ENCODE assay signal across 10 mouse cellular contexts in the genomic region with DNA sequence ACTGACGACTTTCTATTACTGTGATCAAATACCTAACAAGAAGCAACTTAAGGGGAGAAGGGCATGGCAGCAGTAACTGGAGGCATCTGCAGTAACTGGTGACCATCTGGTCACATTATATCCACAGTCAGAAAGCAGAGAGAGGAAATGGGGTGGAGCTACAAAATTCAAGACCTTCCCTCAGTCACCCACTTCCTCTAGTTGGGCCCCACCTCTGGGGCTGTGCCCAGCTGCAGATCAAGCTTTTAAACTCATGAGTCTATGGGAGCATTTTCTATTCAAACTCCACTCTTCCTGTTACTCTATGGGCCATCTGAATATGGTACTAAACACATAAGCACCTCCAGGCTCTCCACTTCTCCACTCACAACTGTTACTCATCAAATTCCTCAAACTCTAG. TPM values are rescaled to one million over a fixed set of nuclear protein-coding genes. Genes with fewer than 3 reads are reported as not detected.
DNase-seq lines count a peak whose midpoint lies in the region; ATAC-seq lines count a peak whose summit lies in the region.
"Had no signal": no experiment of that assay in that cellular context is flagged by ENCODE, and none has a peak within 500 bp of the region (broad histone marks: within the 10 kb centered on the region; RNA-seq: fewer than 3 reads in every experiment).

No protein-coding gene starts in this region.

- H3K27ac ChIP-seq in heart, embryonic 16.5 days (ENCODE audit: low read length): no peak overlapping the region
- H3K27ac ChIP-seq in embryonic facial prominence, embryonic 10.5 days (replicated peaks): no peak overlapping the region
- no peak overlapping the region for H3K27ac ChIP-seq in hindbrain, embryonic 14.5 days
- H3K27ac ChIP-seq in midbrain, embryonic 15.5 days: no peak overlapping the region

- H3K36me3 ChIP-seq in heart, embryonic 16.5 days (ENCODE audit: control insufficient read depth, insufficient read depth): peaks cover 12% of the 10 kb centered on the region
- peaks cover 62% of the 10 kb centered on the region for H3K36me3 ChIP-seq in embryonic facial prominence, embryonic 10.5 days (replicated peaks)
- no peaks in the 10 kb centered on the region; the same call in 1 of the 2 replicates for H3K36me3 ChIP-seq in hindbrain, embryonic 14.5 days (replicated peaks; ENCODE audit: control insufficient read depth, insufficient read depth)
- no peaks in the 10 kb centered on the region for H3K36me3 ChIP-seq in midbrain, embryonic 15.5 days (replicated peaks)

- intact Hi-C loops in heart, postnatal 14 days (cut with DNase I): loop anchor here (5.0 to 10.0 kb wide), 5 partner anchors 109 to 364 kb away; no protein-coding TSS in a partner anchor

- WGBS in heart, embryonic 16.5 days: 59% methylated on average over 1 of the region's 1 CpGs
- WGBS in embryonic facial prominence, embryonic 10.5 days: 57% methylated on average over 1 of the region's 1 CpGs
- WGBS in hindbrain, embryonic 14.5 days: 58% methylated on average over 1 of the region's 1 CpGs
- WGBS in midbrain, embryonic 15.5 days: 68% methylated on average over 1 of the region's 1 CpGs

- ATAC-seq in heart, embryonic 16.5 days (replicated peaks; ENCODE audit: extremely low read depth, insufficient read depth, low FRiP score): no peak
- ATAC-seq in hindbrain, embryonic 14.5 days (ENCODE audit: low FRiP score): no peak
- no peak for ATAC-seq in midbrain, embryonic 15.5 days (replicated peaks)
- no peak for ATAC-seq in monocyte, adult 5-6 weeks (replicated peaks; ENCODE audit: insufficient number of reproducible peaks, low FRiP score, low TSS enrichment, poor library complexity, severe bottlenecking)

- H3K4me1 ChIP-seq in heart, embryonic 16.5 days (ENCODE audit: control insufficient read depth, insufficient read depth, low read length): peaks cover 37% of the 10 kb centered on the region
- H3K4me1 ChIP-seq in embryonic facial prominence, embryonic 10.5 days: peaks cover 44% of the 10 kb centered on the region
- peaks cover 54% of the 10 kb centered on the region for H3K4me1 ChIP-seq in hindbrain, embryonic 14.5 days (replicated peaks; ENCODE audit: control insufficient read depth, insufficient read depth, low read length)
- H3K4me1 ChIP-seq in midbrain, embryonic 15.5 days: peaks cover 70% of the 10 kb centered on the region

- H3K27me3 ChIP-seq in heart, embryonic 16.5 days (ENCODE audit: control insufficient read depth, insufficient read depth, low read length): no peaks in the 10 kb centered on the region
- no peaks in the 10 kb centered on the region for H3K27me3 ChIP-seq in embryonic facial prominence, embryonic 10.5 days (replicated peaks; ENCODE audit: low read depth, poor library complexity, severe bottlenecking)
- no peaks in the 10 kb centered on the region for H3K27me3 ChIP-seq in hindbrain, embryonic 14.5 days (ENCODE audit: control insufficient read depth, insufficient read depth, low read length)
- H3K27me3 ChIP-seq in midbrain, embryonic 15.5 days (replicated peaks): no peaks in the 10 kb centered on the region

- H3K9ac ChIP-seq in heart, embryonic 16.5 days (ENCODE audit: low read length): no peak overlapping the region
- peak overlapping the region; percentile 30 for H3K9ac ChIP-seq in hindbrain, embryonic 14.5 days
- H3K9ac ChIP-seq in midbrain, embryonic 15.5 days: peak overlapping the region; percentile 7; the same call in 1 of the 2 replicates

- peak overlapping the region; percentile 13; the same call in 1 of the 2 replicates for H3K4me3 ChIP-seq in heart, embryonic 16.5 days (ENCODE audit: low read length)
- peak overlapping the region; percentile 40 for H3K4me3 ChIP-seq in embryonic facial prominence, embryonic 10.5 days
- H3K4me3 ChIP-seq in hindbrain, embryonic 14.5 days (replicated peaks; ENCODE audit: low read length): peak overlapping the region; percentile 93
- peak overlapping the region; percentile 26 for H3K4me3 ChIP-seq in midbrain, embryonic 15.5 days

- no peaks in the 10 kb centered on the region for H3K9me3 ChIP-seq in heart, embryonic 16.5 days (replicated peaks; ENCODE audit: control insufficient read depth, low read length)
- no peaks in the 10 kb centered on the region for H3K9me3 ChIP-seq in embryonic facial prominence, embryonic 10.5 days
- H3K9me3 ChIP-seq in hindbrain, embryonic 14.5 days (ENCODE audit: control insufficient read depth, low read length): no peaks in the 10 kb centered on the region
- H3K9me3 ChIP-seq in midbrain, embryonic 15.5 days: no peaks in the 10 kb centered on the region

- DNase-seq in heart, postnatal 14 days: no peak
- no peak for DNase-seq in embryonic facial prominence, embryonic 10.5 days (ENCODE audit: low spot score)
- no peak for DNase-seq in hindbrain, embryonic 14.5 days (ENCODE audit: low spot score)
- DNase-seq in Muller cell, postnatal 12 days (ENCODE audit: inconsistent ontology term): no peak
- no peak for DNase-seq in MN1 (ENCODE audit: low spot score)
- DNase-seq: cerebellum, adult 2 months; kidney, postnatal 14 days had no signal

- H3K4me2 ChIP-seq in heart, embryonic 16.5 days (ENCODE audit: low read depth, low read length): peak overlapping the region; percentile 56
- peak overlapping the region; percentile 83 for H3K4me2 ChIP-seq in hindbrain, embryonic 14.5 days (replicated peaks)
- peak overlapping the region; percentile 86 for H3K4me2 ChIP-seq in midbrain, embryonic 15.5 days

RNA-seq across cellular contexts. Expression of gene Ankrd50, which starts 3.5 kb away (rescaled TPM):
- polyA plus RNA-seq in heart, embryonic 16.5 days (2015; fragmentation: Nextera tagmentation; extraction: Ambion mirVana): 12.9 and 16.0 TPM in 2 replicates
- 10 to 100 TPM; 46.6 to 47.3 TPM for total RNA-seq in heart, postnatal 14 days (2021)
- 21.0 and 22.9 TPM in 2 replicates for polyA plus RNA-seq in embryonic facial prominence, embryonic 10.5 days (2016; fragmentation: Nextera tagmentation; extraction: Ambion mirVana)
- 27.6 and 29.3 TPM in 2 replicates for polyA plus RNA-seq in hindbrain, embryonic 14.5 days (2014; fragmentation: Nextera tagmentation; extraction: Ambion mirVana)
- polyA plus RNA-seq in midbrain, embryonic 15.5 days (2015; fragmentation: Nextera tagmentation; extraction: Ambion mirVana): 24.7 and 25.3 TPM in 2 replicates
- total RNA-seq in monocyte, adult 5-6 weeks (2017): 7.6 to 22.6 TPM (median 13.4 TPM) in 3 replicates

Comparison
In these comparisons a context has a peak if more than half of its experiments do, and no peak if none do; other contexts are left out.
1. H3K4me3 ChIP-seq: peak in every context shown above with its lines; median percentile 93 in hindbrain, embryonic 14.5 days; 40 in embryonic facial prominence, embryonic 10.5 days; 26 in midbrain, embryonic 15.5 days; 13 in heart, embryonic 16.5 days.